Mouse (Mus musculus) cortical plate, adult 2 months (tissue): Measurements from ENCODE around the gene Cant1.

Experiments
- CTCF ChIP-seq: fragments of 200-500 bp; IDR thresholded peaks from 2 replicates; pipeline ENCODE4 v1.5.1; 2011; ENCODE audit warnings: mild to moderate bottlenecking, control low read depth, low read length; ENCODE audit not compliant: insufficient read depth; ENCODE audit errors: extremely low read depth
- POLR2A ChIP-seq: fragments of 200-500 bp; IDR thresholded peaks from 2 replicates; pipeline ENCODE4 v1.6.1; 2011; ENCODE audit warnings: mild to moderate bottlenecking, low read length, control low read depth; ENCODE audit not compliant: insufficient read depth; ENCODE audit errors: extremely low read depth

GRCm38 (mm10) chr11:118427266-118427779 is 8.4 kb upstream of the Cant1 start:
- no peak for TF ChIP-seq CTCF
- TF ChIP-seq POLR2A, result no peak
